Mouse (Mus musculus) embryonic facial prominence, embryonic 15.5 days (tissue): ENCODE measurements around the gene Wdr34. TPM values are rescaled to one million over a fixed set of nuclear protein-coding genes. Genes with fewer than 3 reads are reported as not detected.
A peak's percentile ranks its signal among the peaks of the same experiment; 100 is the strongest.

Source experiments
- ATAC-seq: fragments of 200-750 bp; cut with Nextera tagmentation; 2 replicates; pipeline ENCODE4 v1.8.0; 2017; ENCODE audit warnings: low read depth, moderate TSS enrichment; ENCODE audit not compliant: insufficient number of reproducible peaks, low FRiP score, low TSS enrichment
- H3K27ac ChIP-seq: fragments of 300-500 bp; sonication (generic); replicated peaks from 2 replicates; pipeline ENCODE4 v1.5.1; 2015; ENCODE audit warnings: mild to moderate bottlenecking, inconsistent platforms
- H3K27me3 ChIP-seq: fragments of 300-500 bp; sonication (generic); 2 replicates; pipeline ENCODE4 v1.6.1; 2015; ENCODE audit warnings: inconsistent platforms
- H3K36me3 ChIP-seq: fragments of 300-500 bp; sonication (generic); 2 replicates; pipeline ENCODE4 v1.6.1; 2015; ENCODE audit warnings: mild to moderate bottlenecking, inconsistent platforms
- H3K4me1 ChIP-seq: fragments of 300-500 bp; sonication (generic); 2 replicates; pipeline ENCODE4 v1.6.1; 2015; ENCODE audit warnings: inconsistent platforms
- H3K4me2 ChIP-seq: fragments of 300-500 bp; sonication (generic); replicated peaks from 2 replicates; pipeline ENCODE4 v1.6.1; 2015; ENCODE audit warnings: mild to moderate bottlenecking, inconsistent platforms
- H3K4me3 ChIP-seq: fragments of 300-500 bp; sonication (generic); replicated peaks from 2 replicates; pipeline ENCODE4 v1.5.1; 2015; ENCODE audit warnings: mild to moderate bottlenecking, inconsistent platforms
- H3K9ac ChIP-seq: fragments of 300-500 bp; sonication (generic); 2 replicates; pipeline ENCODE4 v1.6.1; 2015; ENCODE audit warnings: inconsistent platforms
- H3K9me3 ChIP-seq: fragments of 300-500 bp; sonication (generic); replicated peaks from 2 replicates; pipeline ENCODE4 v1.6.1; 2016; ENCODE audit warnings: inconsistent platforms
- WGBS: fragments of 180-500 bp; shearing (Covaris S2); methylation state at CpG from one replicate; pipeline ENCODE4 v1.1.7; 2015; 5-methylcytosine and 5-hydroxymethylcytosine counted together
- polyA plus RNA-seq: library from polyadenylated mRNA; unstranded; fragments of >200 nt; fragmentation: Nextera tagmentation; extraction: Ambion mirVana; gene quantifications from 2 replicates; pipeline ENCODE4 v1.2.1, GENCODE M21; 2015

Wdr34 gene
- 45.5 and 46.9 TPM in 2 replicates for polyA plus RNA-seq

DNA sequence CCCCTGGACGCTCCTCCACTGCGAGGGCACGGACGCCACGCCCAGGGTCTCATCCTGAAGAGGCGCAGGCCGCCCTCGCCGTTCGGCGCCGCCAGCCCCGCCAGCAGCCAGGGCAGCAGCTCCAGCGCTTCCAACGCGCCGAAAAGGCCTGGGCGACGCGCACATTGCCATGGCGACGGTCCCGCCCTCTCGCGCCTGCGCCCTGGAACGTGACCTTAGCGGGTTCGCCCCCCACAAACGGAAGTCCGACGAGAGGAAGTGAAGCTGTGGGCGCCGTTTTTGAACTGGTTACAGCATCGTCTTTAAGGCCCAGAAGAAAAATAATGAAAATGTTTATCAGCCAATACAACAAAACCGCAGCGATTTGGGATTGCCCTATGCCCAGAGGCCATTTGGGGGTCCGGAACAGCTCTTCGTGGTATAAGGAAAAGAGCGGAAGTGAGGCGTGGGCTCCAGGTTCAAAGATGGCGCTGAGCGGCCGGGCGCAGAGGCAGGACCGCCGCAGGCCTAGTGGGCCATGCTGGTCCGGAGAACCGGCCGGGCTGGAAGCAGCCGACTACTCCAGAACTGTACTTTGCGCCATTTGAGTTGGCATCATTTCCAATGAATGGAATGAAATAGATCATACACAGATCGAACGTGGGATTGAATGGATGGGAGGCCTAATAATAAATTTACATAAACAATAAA lies at the start of gene Wdr34:
Gene Wdr34 (minus strand): TSS at position 183 of the 690 bp plus-strand sequence.
- peak within 1 kb of the TSS; percentile 79 for H3K4me3 ChIP-seq
- H3K36me3 ChIP-seq: peaks cover 7% of the 10 kb centered on the region; the same call in 1 of the 2 replicates
- peaks cover 4% of the 10 kb centered on the region; the same call in 1 of the 2 replicates for H3K4me1 ChIP-seq
- H3K27me3 ChIP-seq: peaks cover 2% of the 10 kb centered on the region; the same call in 1 of the 2 replicates
- ATAC-seq: peak; percentile 93
- H3K9ac ChIP-seq: peak within 1 kb of the TSS; percentile 72
- no peaks in the 10 kb centered on the region for H3K9me3 ChIP-seq
- H3K27ac ChIP-seq: peak within 1 kb of the TSS; percentile 96
- WGBS: 1% methylated on average over 54 of the region's 54 CpGs
- peak within 1 kb of the TSS; percentile 58 for H3K4me2 ChIP-seq

DNA sequence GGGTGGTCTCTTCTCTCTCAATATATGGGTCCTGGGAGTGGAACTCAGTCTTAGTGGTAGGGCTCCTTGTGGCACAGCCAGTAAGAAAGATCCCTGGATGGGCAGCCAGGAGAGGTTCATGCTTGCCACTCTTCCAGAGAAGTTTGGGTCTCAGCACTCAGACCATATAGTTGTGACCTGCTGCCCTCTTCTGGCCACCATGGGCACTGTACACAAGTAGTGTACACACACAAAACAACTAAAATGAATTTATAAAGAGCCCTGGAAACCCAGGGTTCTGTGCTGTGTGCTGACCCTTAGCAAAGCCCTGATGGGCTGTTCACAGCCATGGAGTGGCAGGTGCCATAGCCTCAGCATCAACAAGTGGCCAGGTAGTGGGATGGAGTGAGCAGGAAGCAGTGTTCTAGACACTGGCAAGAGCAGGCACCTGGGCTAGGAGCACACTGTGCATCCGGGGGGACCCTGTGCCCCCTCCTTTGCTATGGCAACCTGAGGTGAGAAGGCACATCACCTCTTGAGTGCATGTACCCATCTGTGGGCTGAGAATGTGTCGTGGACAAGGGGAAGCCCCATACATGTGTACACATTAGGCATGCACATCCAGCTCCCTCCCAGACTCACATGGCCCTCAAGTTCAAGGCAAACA lies 47.3 kb upstream of the Wdr34 start:
- no peak; the same call in 1 of the 2 replicates for ATAC-seq
- no peak overlapping the region for H3K27ac ChIP-seq
- WGBS: 90% methylated on average over 2 of the region's 2 CpGs
- no peaks in the 10 kb centered on the region for H3K27me3 ChIP-seq
- H3K4me1 ChIP-seq: peaks cover 26% of the 10 kb centered on the region
- no peak overlapping the region for H3K4me3 ChIP-seq
- no peak overlapping the region for H3K9ac ChIP-seq
- no peaks in the 10 kb centered on the region for H3K9me3 ChIP-seq
- H3K4me2 ChIP-seq: no peak overlapping the region
- peaks cover 51% of the 10 kb centered on the region for H3K36me3 ChIP-seq

DNA sequence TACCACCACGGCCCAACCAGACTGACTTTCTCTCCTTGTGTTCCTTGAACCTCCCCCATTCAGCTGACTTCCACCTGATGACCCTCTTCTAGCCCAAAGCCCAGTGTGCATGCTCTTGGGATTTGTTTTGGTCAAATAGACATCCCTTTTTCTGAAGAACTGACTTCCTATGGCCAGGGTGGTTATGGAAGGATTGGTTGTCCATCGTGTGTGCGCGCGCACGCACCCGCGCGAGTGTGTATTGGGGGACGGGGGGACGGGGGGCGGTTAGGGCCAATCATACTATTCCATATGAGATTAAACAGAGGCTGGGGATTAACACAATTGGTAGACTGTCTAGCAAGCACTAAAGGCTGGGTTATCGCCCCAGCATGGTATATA lies 45.5 kb upstream of the Wdr34 start:
- peak overlapping the region; percentile 81 for H3K27ac ChIP-seq
- WGBS: 2% methylated on average over 13 of the region's 13 CpGs
- H3K27me3 ChIP-seq: no peaks in the 10 kb centered on the region
- no peaks in the 10 kb centered on the region for H3K9me3 ChIP-seq
- peak overlapping the region; percentile 72 for H3K4me3 ChIP-seq
- peak overlapping the region; percentile 51 for H3K9ac ChIP-seq
- ATAC-seq: no peak
- H3K36me3 ChIP-seq: peaks cover 45% of the 10 kb centered on the region
- H3K4me2 ChIP-seq: peak overlapping the region; percentile 79
- H3K4me1 ChIP-seq: peaks cover 26% of the 10 kb centered on the region

DNA sequence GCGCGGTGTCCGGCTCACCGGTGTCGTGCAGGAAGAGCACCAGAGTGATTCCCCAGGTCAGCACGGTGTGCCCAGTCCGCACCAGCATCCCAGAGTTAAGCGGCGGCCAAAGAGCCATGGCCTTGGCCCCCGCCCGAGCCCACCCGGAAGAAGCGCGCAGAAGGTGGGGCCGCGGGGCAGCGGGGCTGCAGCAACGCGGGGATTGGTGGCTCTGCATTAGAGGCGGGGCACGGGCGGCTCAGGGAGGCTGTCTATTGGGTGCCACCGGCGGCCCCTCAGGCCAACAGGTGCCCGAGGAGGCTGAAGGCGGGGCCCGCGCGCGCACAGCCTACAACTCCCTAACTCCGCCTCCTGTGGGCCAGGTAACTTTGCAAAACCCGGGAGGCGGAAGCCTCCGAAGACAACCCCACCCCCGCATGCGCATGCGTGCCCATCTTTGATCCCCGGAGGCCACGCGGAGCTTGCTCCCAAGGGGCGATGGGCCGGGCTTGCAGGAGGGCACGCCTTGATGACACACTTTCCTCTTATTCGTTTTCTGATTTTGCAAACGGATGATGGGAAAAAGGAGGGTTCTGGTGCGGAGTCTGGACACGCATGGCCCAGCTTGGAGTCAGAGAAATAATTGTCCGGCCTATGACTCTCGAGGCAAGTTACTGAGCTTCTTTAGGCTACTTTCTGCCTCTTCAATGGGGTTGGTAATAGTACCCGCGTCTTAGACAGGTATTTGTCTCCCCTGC lies 45.0 kb upstream of the Wdr34 start, which contains the start of gene Zdhhc12:
Gene Zdhhc12 (minus strand): TSS at position 178 of the 737 bp plus-strand sequence.
- Histone ChIP-seq H3K9me3 (no peaks in the 10 kb centered on the region), H3K9ac (peak within 1 kb of the TSS; percentile 51), H3K27ac (peak within 1 kb of the TSS; percentile 81), H3K27me3 (no peaks in the 10 kb centered on the region), H3K36me3 (peaks cover 39% of the 10 kb centered on the region; the same call in 1 of the 2 replicates), H3K4me2 (peak within 1 kb of the TSS; percentile 79), H3K4me3 (peak within 1 kb of the TSS; percentile 72), H3K4me1 (peaks cover 26% of the 10 kb centered on the region)
- peak; percentile 94 for ATAC-seq
- under 1% methylated on average over 51 of the region's 51 CpGs for WGBS

DNA sequence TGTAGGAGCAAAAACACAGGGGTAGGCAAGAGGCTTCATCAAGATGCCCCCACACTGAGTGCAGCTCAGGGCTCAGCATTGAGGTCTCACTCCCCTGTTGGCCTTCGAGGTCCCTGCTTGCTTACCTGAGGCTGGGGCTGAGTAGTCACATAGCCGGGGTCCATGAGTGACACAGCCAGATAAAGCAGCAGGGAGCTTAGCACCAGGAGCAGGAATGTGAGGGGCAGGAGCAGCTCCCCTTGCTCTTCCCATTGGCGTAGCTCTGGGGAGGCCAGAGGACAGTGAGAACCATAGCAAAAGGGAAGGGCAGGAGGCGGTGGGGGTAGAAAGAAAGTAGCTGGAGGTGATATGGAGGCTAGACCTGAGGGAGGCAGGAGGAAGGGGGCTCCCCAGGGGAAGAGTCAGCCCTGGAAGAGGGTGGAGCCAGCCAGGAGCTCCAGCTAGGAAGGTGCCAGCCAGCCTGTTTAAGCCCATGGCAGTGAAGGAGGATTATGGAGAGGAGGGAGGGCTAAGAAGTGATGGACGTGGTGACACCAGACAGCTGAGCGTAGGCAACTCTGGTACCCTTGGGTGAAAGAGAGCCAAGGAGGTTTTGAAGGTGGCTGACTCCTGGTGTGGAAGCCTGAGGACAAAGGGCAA lies 43.7 kb upstream of the Wdr34 start:
- no peak overlapping the region for H3K9ac ChIP-seq
- WGBS: 53% methylated on average over 6 of the region's 6 CpGs

DNA sequence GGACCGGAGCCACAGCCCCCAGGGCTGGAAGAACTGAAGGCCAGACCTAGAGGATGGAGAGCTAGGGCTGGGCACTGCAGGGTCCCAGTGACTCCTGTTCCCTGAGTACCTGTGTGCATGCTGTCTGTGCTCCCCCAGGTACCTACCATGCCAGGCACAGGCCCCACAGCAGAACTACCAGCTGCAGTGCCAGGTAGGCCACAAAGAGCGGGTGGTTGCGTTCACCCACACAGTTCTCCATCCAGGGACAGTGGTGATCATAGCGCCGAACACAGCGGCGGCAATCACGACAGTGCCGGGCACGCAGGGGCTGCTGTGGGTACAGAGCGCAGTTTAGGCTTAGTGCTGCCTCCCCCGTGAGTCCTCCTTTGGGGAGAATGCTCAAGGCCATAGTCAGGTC lies 42.8 kb upstream of the Wdr34 start:
- ATAC-seq: no peak
- H3K36me3 ChIP-seq: peaks cover 26% of the 10 kb centered on the region; the same call in 1 of the 2 replicates
- 97% methylated on average over 12 of the region's 12 CpGs for WGBS

More for the DNA sequence above, 43.7 kb upstream of the Wdr34 start:
- H3K27me3 ChIP-seq: no peaks in the 10 kb centered on the region
- peak overlapping the region; percentile 79 for H3K4me2 ChIP-seq
- no peaks in the 10 kb centered on the region for H3K9me3 ChIP-seq
- H3K4me3 ChIP-seq: peak overlapping the region; percentile 72
- H3K4me1 ChIP-seq: peaks cover 26% of the 10 kb centered on the region
- ATAC-seq: no peak
- peak overlapping the region; percentile 81 for H3K27ac ChIP-seq
- H3K36me3 ChIP-seq: peaks cover 29% of the 10 kb centered on the region; the same call in 1 of the 2 replicates

DNA sequence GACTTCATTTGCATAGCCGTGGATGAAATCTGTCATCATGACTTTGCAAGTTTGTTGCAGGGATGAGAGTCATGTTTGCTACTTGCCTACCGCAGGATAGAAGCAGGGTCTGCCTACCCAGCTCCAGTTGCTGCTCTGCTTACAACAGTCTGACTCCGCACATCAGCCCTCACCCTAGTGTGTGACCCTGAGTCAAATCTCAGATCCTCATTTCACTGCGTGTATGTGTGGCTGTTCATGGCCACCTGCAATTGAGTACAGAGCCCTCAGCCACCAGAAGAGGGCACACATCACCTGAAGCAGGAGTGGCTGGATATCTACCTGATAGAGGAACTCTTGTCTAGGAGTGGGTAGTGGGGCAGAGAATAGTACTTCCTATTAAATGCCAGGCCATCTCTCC lies 38.6 kb upstream of the Wdr34 start:
- Histone ChIP-seq H3K4me2 (no peak overlapping the region), H3K9ac (no peak overlapping the region), H3K4me1 (peaks cover 10% of the 10 kb centered on the region), H3K27ac (no peak overlapping the region), H3K4me3 (no peak overlapping the region), H3K36me3 (peaks cover 25% of the 10 kb centered on the region; the same call in 1 of the 2 replicates), H3K9me3 (no peaks in the 10 kb centered on the region), H3K27me3 (no peaks in the 10 kb centered on the region)
- 91% methylated on average over 4 of the region's 4 CpGs for WGBS
- ATAC-seq: no peak

More for the DNA sequence above, 42.8 kb upstream of the Wdr34 start:
- Histone ChIP-seq H3K27me3 (no peaks in the 10 kb centered on the region), H3K27ac (no peak overlapping the region), H3K4me2 (no peak overlapping the region), H3K4me1 (peaks cover 26% of the 10 kb centered on the region), H3K9ac (no peak overlapping the region), H3K9me3 (no peaks in the 10 kb centered on the region), H3K4me3 (no peak overlapping the region)

DNA sequence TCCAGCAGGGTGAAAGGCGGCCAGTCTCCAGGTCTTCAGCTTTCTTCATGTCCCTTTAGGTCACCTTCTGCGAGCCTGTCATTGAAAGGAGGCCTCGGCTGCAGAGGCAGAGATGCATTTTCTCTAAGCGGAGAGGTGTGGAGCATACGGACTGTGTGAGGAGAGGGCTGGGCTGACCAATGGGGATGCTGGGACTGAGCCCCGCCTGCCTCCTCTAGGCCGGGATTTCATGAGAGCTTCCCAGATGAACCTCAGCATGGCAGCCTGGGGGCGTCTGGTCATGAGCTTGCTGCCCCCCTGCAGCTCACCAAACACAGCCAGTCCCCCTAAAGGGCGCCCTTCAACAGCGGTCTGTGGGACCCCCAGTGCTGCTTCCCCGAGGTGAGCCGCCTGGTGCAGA lies 36.0 kb upstream of the Wdr34 start:
- peak overlapping the region; percentile 37 for H3K4me2 ChIP-seq
- H3K9me3 ChIP-seq: no peaks in the 10 kb centered on the region
- H3K27ac ChIP-seq: no peak overlapping the region
- H3K27me3 ChIP-seq: no peaks in the 10 kb centered on the region
- 0 out of 2 replicates have a peak, but pooled peaks have one; percentile 59 for ATAC-seq
- H3K9ac ChIP-seq: no peak overlapping the region
- peak overlapping the region; percentile 27 for H3K4me3 ChIP-seq
- H3K4me1 ChIP-seq: 0 out of 2 replicates have a peak, but pooled peaks cover 8% of the 10 kb centered on the region
- WGBS: 18% methylated on average over 12 of the region's 12 CpGs
- 0 out of 2 replicates have a peak, but pooled peaks cover 6% of the 10 kb centered on the region for H3K36me3 ChIP-seq

DNA sequence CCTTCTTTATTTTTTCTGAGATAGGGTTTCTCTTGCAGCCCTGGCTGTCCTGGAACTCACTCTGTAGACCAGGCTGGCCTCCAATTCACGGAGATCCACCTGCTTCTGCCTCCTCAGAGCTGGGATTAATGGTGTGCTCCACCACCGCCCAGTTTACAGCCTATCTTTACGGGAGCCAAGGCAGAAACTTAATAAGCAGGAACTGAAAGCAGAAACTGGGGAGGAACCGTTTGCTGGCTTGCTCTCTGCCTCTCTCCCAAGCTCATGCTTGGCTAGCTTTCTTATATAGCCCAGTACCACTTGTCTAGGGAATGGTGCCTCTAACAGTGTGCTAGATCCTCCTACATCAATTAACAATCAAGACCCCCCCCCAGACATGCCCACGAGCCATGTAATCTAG lies 35.4 kb upstream of the Wdr34 start:
- Histone ChIP-seq H3K9ac (no peak overlapping the region), H3K4me3 (no peak overlapping the region), H3K4me1 (0 out of 2 replicates have a peak, but pooled peaks cover 8% of the 10 kb centered on the region), H3K27me3 (no peaks in the 10 kb centered on the region), H3K9me3 (no peaks in the 10 kb centered on the region), H3K27ac (no peak overlapping the region), H3K36me3 (0 out of 2 replicates have a peak, but pooled peaks cover 5% of the 10 kb centered on the region), H3K4me2 (peak overlapping the region; percentile 37)
- ATAC-seq: no peak
- 42% methylated on average over 5 of the region's 5 CpGs for WGBS

DNA sequence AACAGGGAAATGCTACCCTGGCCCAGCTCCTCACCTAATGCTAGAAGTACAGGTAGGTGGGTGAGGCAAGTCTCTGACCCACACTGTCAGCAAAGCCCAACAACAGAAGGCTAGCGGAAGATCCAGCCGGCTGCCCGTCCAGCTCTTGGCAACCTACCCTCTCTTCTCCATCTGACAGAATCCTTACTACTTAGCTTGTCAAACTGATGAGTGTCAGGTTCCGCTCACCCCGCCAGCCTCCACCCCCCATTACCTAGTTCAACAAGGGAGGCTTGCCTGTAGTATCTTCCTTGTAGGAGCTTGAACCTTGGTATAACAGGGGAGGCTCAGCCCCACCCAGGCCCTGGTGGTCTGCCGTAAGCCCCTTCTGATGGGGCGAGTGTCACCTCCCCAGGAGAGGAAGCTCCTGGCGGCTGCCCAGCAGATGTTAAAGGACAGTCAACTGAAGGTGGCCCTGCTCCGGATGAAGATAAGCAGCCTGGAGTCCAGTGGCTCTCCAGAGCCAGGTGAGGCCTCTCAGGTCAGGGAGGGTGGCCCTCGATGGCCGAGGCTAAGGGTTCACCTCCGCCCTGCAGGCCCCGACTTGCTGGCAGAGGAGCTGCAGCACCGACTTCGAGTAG lies 31.6 kb upstream of the Wdr34 start:
- peaks cover 24% of the 10 kb centered on the region for H3K4me1 ChIP-seq
- no peak overlapping the region for H3K9ac ChIP-seq
- H3K4me3 ChIP-seq: no peak overlapping the region
- no peaks in the 10 kb centered on the region for H3K27me3 ChIP-seq
- H3K27ac ChIP-seq: no peak overlapping the region
- no peak for ATAC-seq
- no peaks in the 10 kb centered on the region for H3K36me3 ChIP-seq
- H3K4me2 ChIP-seq: no peak overlapping the region
- whole genome bisulfite sequencing: 79% methylated on average over 15 of the region's 15 CpGs
- no peaks in the 10 kb centered on the region for H3K9me3 ChIP-seq
